Mouse (Mus musculus) macrophage (primary cell): ENCODE data around the gene Vmn2r55. TPM values are rescaled to one million over a fixed set of nuclear protein-coding genes. Genes with fewer than 3 reads are reported as not detected.
"Not testable (repeated sequence)": the region's sequence is repeated elsewhere in the genome, so short reads cannot be mapped to it uniquely, and the experiment has no call there.

ENCODE experiments used
- H3K27ac ChIP-seq: fragments of 350-480 bp; formaldehyde crosslinking; 2 replicates; pipeline ENCODE4 v1.9.0; 2021
- H3K36me3 ChIP-seq: fragments of 350-480 bp; formaldehyde crosslinking; 2 replicates; pipeline ENCODE4 v1.9.0; 2021; ENCODE audit errors: inconsistent target
- H3K4me3 ChIP-seq: fragments of 350-480 bp; formaldehyde crosslinking; 2 replicates; pipeline ENCODE4 v1.9.0; 2021; ENCODE audit errors: inconsistent target
- H3K79me2 ChIP-seq: fragments of 350-480 bp; formaldehyde crosslinking; 2 replicates; pipeline ENCODE4 v1.9.0; 2021; ENCODE audit errors: inconsistent target
- WGBS: methylation state at CpG from one replicate; pipeline ENCODE4 v1.1.7; 2026; ENCODE audit warnings: inconsistent platforms; ENCODE audit not compliant: missing documents; 5-methylcytosine and 5-hydroxymethylcytosine counted together
- polyA plus RNA-seq: library from polyadenylated mRNA; stranded (reverse); fragments of 250-400 nt; gene quantifications from 3 replicates; pipeline ENCODE4 v1.2.4, GENCODE M21; 2018; ENCODE audit warnings: inconsistent platforms
- total RNA-seq, 78 experiments: library from RNA; depleted of rRNA; stranded (reverse); fragments of 250-400 nt; gene quantifications; 1 replicate in 9 of 78; 2 replicates in 24 of 78; 3 replicates in 43 of 78; 4 replicates in 2 of 78; pipeline ENCODE4 v1.2.4; 2018; ENCODE audit warnings: inconsistent platforms in 56 of 78

Gene Vmn2r55
- total RNA-seq (2018; cell fraction: chromatin; rRNA removed), result not detected
- not detected for total RNA-seq (2018; cell fraction: cytosol; rRNA removed)
- total RNA-seq (2018; cell fraction: nucleus; rRNA removed), result not detected
- not detected in 3 replicates for polyA plus RNA-seq

- H3K36me3 ChIP-seq, H3K4me3 ChIP-seq, H3K27ac ChIP-seq, H3K79me2 ChIP-seq: not testable (repeated sequence)
- 96% methylated on average over 3 of the region's 3 CpGs for WGBS
Measured at GRCm38 (mm10) chr7:12684903-12685302, at the start of gene Vmn2r55. Gene Vmn2r55 (minus strand): TSS chr7:12685003.

- H3K79me2 ChIP-seq, H3K36me3 ChIP-seq, H3K27ac ChIP-seq, H3K4me3 ChIP-seq: not testable (repeated sequence)
- 84% methylated on average over 3 of the region's 4 CpGs for WGBS
Measured at GRCm38 (mm10) chr7:12640219-12640618, 44.6 kb downstream of the Vmn2r55 start, which contains the start of gene Vmn2r54. Gene Vmn2r54 (minus strand): TSS chr7:12640319.

GRCm38 (mm10) chr7:12608688-12609087 is 76.1 kb downstream of the Vmn2r55 start, which contains the start of gene Vmn2r53:
Gene Vmn2r53 (minus strand): TSS chr7:12608788.
- Histone ChIP-seq H3K36me3 (no peaks in the 10 kb centered on the region), H3K4me3 (no peak within 1 kb of the TSS), H3K27ac (no peak within 1 kb of the TSS), H3K79me2 (no peaks in the 10 kb centered on the region)

Other genes starting within 250 kb of the Vmn2r55 start
- 2.6 to 4.4 TPM (median 4.3 TPM) in 3 replicates for gene Zfp606, start 206.7 kb downstream of the Vmn2r55 start, polyA plus RNA-seq
- not detected in 3 replicates for gene 2900092C05Rik, start 172.5 kb downstream of the Vmn2r55 start, polyA plus RNA-seq
- gene Vmn2r53, start 76.2 kb downstream of the Vmn2r55 start, polyA plus RNA-seq, result not detected in 3 replicates
- not detected in 3 replicates for gene Vmn2r54, start 44.7 kb downstream of the Vmn2r55 start, polyA plus RNA-seq
- not detected in 3 replicates for gene Vmn2r56, start 50.0 kb upstream of the Vmn2r55 start, polyA plus RNA-seq
- gene Zscan18, start 118.6 kb upstream of the Vmn2r55 start, polyA plus RNA-seq, result 0.43 to 1.0 TPM (median 0.47 TPM) in 3 replicates
- 6.3 to 6.9 TPM (median 6.3 TPM) in 3 replicates for gene Zfp329, start 133.9 kb upstream of the Vmn2r55 start, polyA plus RNA-seq
- 17.3 to 21.6 TPM (median 21.1 TPM) in 3 replicates for gene Zfp110, start 149.8 kb upstream of the Vmn2r55 start, polyA plus RNA-seq
- gene Zfp128, start 196.2 kb upstream of the Vmn2r55 start, polyA plus RNA-seq, result 1.6 to 2.1 TPM (median 1.9 TPM) in 3 replicates
- gene Zscan22, start 212.8 kb upstream of the Vmn2r55 start, polyA plus RNA-seq, result 5.2 to 9.0 TPM (median 7.8 TPM) in 3 replicates
- gene Rps5, start 237.3 kb upstream of the Vmn2r55 start, polyA plus RNA-seq, result 260 to 917 TPM (median 815 TPM) in 3 replicates
- gene Rnf225, start 242.4 kb upstream of the Vmn2r55 start, polyA plus RNA-seq, result 0.07 TPM in 1 of 3 replicates, not detected in the others